Mouse (Mus musculus) embryonic facial prominence, embryonic 14.5 days (tissue): ENCODE results near the gene Isg20l2. TPM values are rescaled to one million over a fixed set of nuclear protein-coding genes. Genes with fewer than 3 reads are reported as not detected.

Source experiments
- ATAC-seq: fragments of 200-750 bp; cut with Nextera tagmentation; 2 replicates; pipeline ENCODE4 v1.8.0; 2017; ENCODE audit warnings: low read depth, moderate number of reproducible peaks, moderate TSS enrichment
- DNase-seq: peaks from one replicate; pipeline ENCODE4 v3.0.0-alpha.2; 2015; ENCODE audit warnings: low spot score
- H3K27ac ChIP-seq: fragments of 300-500 bp; sonication (generic); replicated peaks from 2 replicates; pipeline ENCODE4 v1.5.1; 2014; ENCODE audit warnings: low read depth, mild to moderate bottlenecking, low read length, moderate library complexity
- H3K27me3 ChIP-seq: fragments of 300-500 bp; sonication (generic); replicated peaks from 2 replicates; pipeline ENCODE4 v1.6.1; 2014; ENCODE audit warnings: low read length; ENCODE audit not compliant: control insufficient read depth, insufficient read depth
- H3K36me3 ChIP-seq: fragments of 300-500 bp; sonication (generic); 2 replicates; pipeline ENCODE4 v1.6.1; 2014; ENCODE audit warnings: low read length, mixed read lengths; ENCODE audit not compliant: control insufficient read depth, insufficient read depth
- H3K4me1 ChIP-seq: fragments of 300-500 bp; sonication (generic); 2 replicates; pipeline ENCODE4 v1.6.1; 2014; ENCODE audit warnings: antibody characterized with exemption, low read length; ENCODE audit not compliant: control insufficient read depth, insufficient read depth
- H3K4me2 ChIP-seq: fragments of 300-500 bp; sonication (generic); 2 replicates; pipeline ENCODE4 v1.6.1; 2014; ENCODE audit warnings: low read depth, mild to moderate bottlenecking, low read length, moderate library complexity, mixed read lengths
- H3K4me3 ChIP-seq: fragments of 300-500 bp; sonication (generic); 2 replicates; pipeline ENCODE4 v1.5.1; 2014; ENCODE audit warnings: low read depth, mild to moderate bottlenecking, low read length
- H3K9ac ChIP-seq: fragments of 300-500 bp; sonication (generic); 2 replicates; pipeline ENCODE4 v1.6.1; 2014; ENCODE audit warnings: low read depth, mild to moderate bottlenecking, low read length, moderate library complexity, mixed read lengths
- H3K9me3 ChIP-seq: fragments of 300-500 bp; sonication (generic); 2 replicates; pipeline ENCODE4 v1.6.1; 2016; ENCODE audit warnings: low read length; ENCODE audit not compliant: control insufficient read depth
- WGBS: fragments of 180-500 bp; shearing (Covaris S2); extraction: QIAGEN DNeasy Blood & Tissue Kit; methylation state at CpG from one replicate; pipeline ENCODE4 v1.1.7; 2014; 5-methylcytosine and 5-hydroxymethylcytosine counted together
- polyA plus RNA-seq: library from polyadenylated mRNA; unstranded; fragments of >200 nt; fragmentation: Nextera tagmentation; extraction: Ambion mirVana; gene quantifications from 2 replicates; pipeline ENCODE4 v1.2.1, GENCODE M21; 2014

Isg20l2 gene
- polyA plus RNA-seq, 1 experiment from 2014 or later: 22.9 TPM

GRCm38 (mm10) chr3:87935201-87935600 lies 5.1 kb downstream of the Isg20l2 start:
- Histone ChIP-seq H3K27ac (no peak overlapping the region), H3K36me3 (peaks cover 67% of the 10 kb centered on the region)
- 81% methylated on average over 4 of the region's 4 CpGs for WGBS

GRCm38 (mm10) chr3:87935776-87936175 lies 5.7 kb downstream of the Isg20l2 start:
- Histone ChIP-seq H3K27me3 (no peaks in the 10 kb centered on the region), H3K9ac (no peak overlapping the region), H3K27ac (no peak overlapping the region), H3K36me3 (peaks cover 73% of the 10 kb centered on the region), H3K9me3 (no peaks in the 10 kb centered on the region), H3K4me1 (peaks cover 6% of the 10 kb centered on the region; the same call in 1 of the 2 replicates), H3K4me3 (no peak overlapping the region), H3K4me2 (no peak overlapping the region)
- peak; percentile 91 for DNase-seq
- 94% methylated on average over 2 of the region's 2 CpGs for WGBS
- ATAC-seq: peak; percentile 79

More at GRCm38 (mm10) chr3:87935201-87935600, 5.1 kb downstream of the Isg20l2 start:
- Histone ChIP-seq H3K9me3 (no peaks in the 10 kb centered on the region), H3K4me3 (no peak overlapping the region), H3K9ac (no peak overlapping the region), H3K27me3 (no peaks in the 10 kb centered on the region), H3K4me2 (no peak overlapping the region), H3K4me1 (peaks cover 6% of the 10 kb centered on the region; the same call in 1 of the 2 replicates)
- ATAC-seq: no peak
- DNase-seq: no peak

DNA sequence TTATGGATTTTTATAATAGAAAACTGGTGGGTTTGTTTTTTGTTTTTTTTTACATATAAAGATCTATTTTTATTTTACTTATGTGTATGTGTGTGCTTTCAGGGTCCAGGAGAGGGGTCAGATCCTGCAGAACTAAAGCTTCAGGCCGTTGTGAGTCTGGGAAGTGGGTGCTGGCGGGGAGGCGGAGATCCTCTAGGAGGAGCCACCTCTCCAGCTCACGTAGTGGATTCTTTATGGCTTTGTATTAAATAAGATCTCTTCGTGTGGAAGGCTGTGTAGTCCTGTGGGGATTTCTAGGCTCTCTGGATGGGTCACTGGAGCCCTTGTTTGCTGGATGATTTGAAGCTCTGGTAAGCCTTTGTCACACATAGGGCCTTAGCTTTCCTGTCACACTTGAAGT lies 10.5 kb downstream of the Isg20l2 start:
- Histone ChIP-seq H3K4me2 (no peak overlapping the region), H3K27ac (no peak overlapping the region), H3K9ac (no peak overlapping the region), H3K4me3 (no peak overlapping the region), H3K36me3 (peaks cover 68% of the 10 kb centered on the region), H3K27me3 (no peaks in the 10 kb centered on the region), H3K9me3 (no peaks in the 10 kb centered on the region), H3K4me1 (peaks cover 11% of the 10 kb centered on the region)
- ATAC-seq (no peak), DNase-seq (no peak)
- 66% methylated on average over 5 of the region's 5 CpGs for WGBS

DNA sequence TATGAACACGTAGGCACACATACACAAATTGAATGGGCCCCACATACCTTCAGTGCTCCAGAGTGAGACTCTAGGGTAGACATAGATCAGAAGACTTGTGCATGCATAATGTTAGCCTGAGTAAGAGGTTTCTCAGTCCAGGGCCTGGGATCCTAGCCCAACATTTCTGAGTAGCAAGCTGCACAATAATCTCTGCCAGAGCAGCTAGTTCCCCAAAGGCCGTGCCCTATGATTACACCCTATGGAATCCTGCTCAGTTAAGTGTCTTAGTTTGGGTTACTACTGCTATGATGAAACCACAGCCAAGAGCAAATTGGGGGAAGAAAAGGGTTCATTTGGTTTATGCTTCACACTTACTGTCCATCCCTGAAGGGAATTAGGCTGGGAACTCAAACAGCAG lies 12.4 kb downstream of the Isg20l2 start:
- H3K27me3 ChIP-seq: no peaks in the 10 kb centered on the region
- H3K27ac ChIP-seq: no peak overlapping the region
- H3K9ac ChIP-seq: no peak overlapping the region
- no peak overlapping the region for H3K4me3 ChIP-seq
- 94% methylated on average over 2 of the region's 2 CpGs for WGBS
- H3K4me1 ChIP-seq: peaks cover 29% of the 10 kb centered on the region
- H3K4me2 ChIP-seq: no peak overlapping the region
- peaks cover 52% of the 10 kb centered on the region for H3K36me3 ChIP-seq
- no peak for DNase-seq
- ATAC-seq: no peak
- H3K9me3 ChIP-seq: no peaks in the 10 kb centered on the region

GRCm38 (mm10) chr3:87943586-87943985 lies 13.5 kb downstream of the Isg20l2 start:
- Histone ChIP-seq H3K27ac (no peak overlapping the region), H3K4me2 (no peak overlapping the region), H3K9me3 (no peaks in the 10 kb centered on the region), H3K4me3 (no peak overlapping the region), H3K27me3 (no peaks in the 10 kb centered on the region), H3K9ac (no peak overlapping the region), H3K36me3 (peaks cover 41% of the 10 kb centered on the region), H3K4me1 (peaks cover 40% of the 10 kb centered on the region)
- 78% methylated on average over 7 of the region's 7 CpGs for WGBS
- DNase-seq (no peak), ATAC-seq (no peak)

GRCm38 (mm10) chr3:87944838-87945600 lies 14.9 kb downstream of the Isg20l2 start:
- 0 out of 2 replicates have a peak overlapping the region, but pooled peaks have one; percentile 32 for H3K9ac ChIP-seq
- no peaks in the 10 kb centered on the region for H3K9me3 ChIP-seq
- H3K27me3 ChIP-seq: no peaks in the 10 kb centered on the region
- 6% methylated on average over 4 of the region's 4 CpGs for WGBS
- H3K4me3 ChIP-seq: no peak overlapping the region
- H3K4me2 ChIP-seq: peak overlapping the region; percentile 16; the same call in 1 of the 2 replicates
- H3K4me1 ChIP-seq: peaks cover 43% of the 10 kb centered on the region
- peak overlapping the region; percentile 96 for H3K27ac ChIP-seq
- DNase-seq (peak; percentile 83), ATAC-seq (peak; percentile 55)
- H3K36me3 ChIP-seq: peaks cover 27% of the 10 kb centered on the region

DNA sequence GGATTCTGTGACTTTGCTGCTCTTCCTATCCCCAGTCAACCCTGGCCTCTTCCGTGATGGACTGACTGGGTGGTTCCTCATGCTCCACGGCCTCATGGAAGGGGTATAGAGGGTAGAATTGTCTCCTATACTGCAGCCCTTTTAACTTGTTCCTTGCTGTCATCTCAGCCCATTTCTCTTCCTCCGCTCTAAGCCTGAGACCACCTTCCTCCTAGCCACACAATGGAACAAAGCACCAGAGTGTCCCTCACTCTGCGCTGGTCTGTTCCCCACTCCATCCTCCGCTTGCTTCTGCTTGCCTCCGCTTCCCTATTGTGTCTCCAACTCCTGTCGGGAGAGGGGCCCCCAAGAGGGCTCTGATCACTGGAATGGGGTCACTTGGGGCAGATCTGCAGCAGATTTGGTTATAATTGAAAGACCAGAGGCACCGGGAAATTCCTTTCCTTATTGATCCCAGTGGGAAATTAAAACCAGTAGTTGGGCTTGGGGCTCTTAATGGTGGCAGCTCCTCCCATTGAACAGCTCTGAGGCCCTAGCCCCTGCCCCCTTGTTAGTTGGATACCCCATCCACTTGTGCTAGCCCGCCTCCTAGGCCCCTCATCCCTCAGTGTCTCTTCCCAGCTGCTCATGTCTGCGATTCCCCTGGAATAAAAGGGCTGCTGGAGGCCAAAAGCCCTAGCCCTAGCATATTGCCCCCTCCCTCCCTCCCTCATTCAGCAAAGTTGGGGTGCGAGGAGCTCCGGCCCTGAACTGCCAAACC lies 15.8 kb downstream of the Isg20l2 start:
- Histone ChIP-seq H3K4me1 (peaks cover 49% of the 10 kb centered on the region), H3K27ac (peak overlapping the region; percentile 96), H3K4me3 (no peak overlapping the region), H3K27me3 (no peaks in the 10 kb centered on the region), H3K4me2 (peak overlapping the region; percentile 77), H3K9me3 (no peaks in the 10 kb centered on the region), H3K9ac (peak overlapping the region; percentile 2; the same call in 1 of the 2 replicates), H3K36me3 (peaks cover 17% of the 10 kb centered on the region)
- DNase-seq (peak; percentile 68), ATAC-seq (no peak)
- WGBS: 15% methylated on average over 12 of the region's 12 CpGs

DNA sequence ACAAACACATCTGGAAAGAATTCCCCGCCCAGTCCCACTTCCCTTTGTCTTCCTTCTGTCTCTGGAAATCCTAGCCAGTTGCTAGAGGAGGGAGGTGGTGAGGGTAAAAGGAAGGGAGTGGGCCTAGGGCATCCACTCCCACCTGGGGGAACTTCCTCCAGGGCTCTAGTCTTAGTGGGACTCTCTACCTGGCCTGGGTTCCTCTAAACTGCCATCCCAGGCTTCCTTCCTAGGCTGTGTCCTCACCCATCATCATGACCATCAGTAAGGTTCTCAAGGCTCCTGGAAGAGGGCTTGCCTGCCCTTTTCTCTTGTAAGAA lies 16.4 kb downstream of the Isg20l2 start:
- DNase-seq (no peak), ATAC-seq (no peak)
- H3K27me3 ChIP-seq: no peaks in the 10 kb centered on the region
- H3K36me3 ChIP-seq: peaks cover 12% of the 10 kb centered on the region; the same call in 1 of the 2 replicates
- H3K4me1 ChIP-seq: peaks cover 54% of the 10 kb centered on the region
- 22% methylated on average over 1 of the region's 1 CpGs for WGBS
- H3K27ac ChIP-seq: peak overlapping the region; percentile 96
- no peaks in the 10 kb centered on the region for H3K9me3 ChIP-seq
- peak overlapping the region; percentile 2; the same call in 1 of the 2 replicates for H3K9ac ChIP-seq
- peak overlapping the region; percentile 77 for H3K4me2 ChIP-seq
- no peak overlapping the region for H3K4me3 ChIP-seq
